ENCODE assay signal across 8 mouse cellular contexts in the genomic region with DNA sequence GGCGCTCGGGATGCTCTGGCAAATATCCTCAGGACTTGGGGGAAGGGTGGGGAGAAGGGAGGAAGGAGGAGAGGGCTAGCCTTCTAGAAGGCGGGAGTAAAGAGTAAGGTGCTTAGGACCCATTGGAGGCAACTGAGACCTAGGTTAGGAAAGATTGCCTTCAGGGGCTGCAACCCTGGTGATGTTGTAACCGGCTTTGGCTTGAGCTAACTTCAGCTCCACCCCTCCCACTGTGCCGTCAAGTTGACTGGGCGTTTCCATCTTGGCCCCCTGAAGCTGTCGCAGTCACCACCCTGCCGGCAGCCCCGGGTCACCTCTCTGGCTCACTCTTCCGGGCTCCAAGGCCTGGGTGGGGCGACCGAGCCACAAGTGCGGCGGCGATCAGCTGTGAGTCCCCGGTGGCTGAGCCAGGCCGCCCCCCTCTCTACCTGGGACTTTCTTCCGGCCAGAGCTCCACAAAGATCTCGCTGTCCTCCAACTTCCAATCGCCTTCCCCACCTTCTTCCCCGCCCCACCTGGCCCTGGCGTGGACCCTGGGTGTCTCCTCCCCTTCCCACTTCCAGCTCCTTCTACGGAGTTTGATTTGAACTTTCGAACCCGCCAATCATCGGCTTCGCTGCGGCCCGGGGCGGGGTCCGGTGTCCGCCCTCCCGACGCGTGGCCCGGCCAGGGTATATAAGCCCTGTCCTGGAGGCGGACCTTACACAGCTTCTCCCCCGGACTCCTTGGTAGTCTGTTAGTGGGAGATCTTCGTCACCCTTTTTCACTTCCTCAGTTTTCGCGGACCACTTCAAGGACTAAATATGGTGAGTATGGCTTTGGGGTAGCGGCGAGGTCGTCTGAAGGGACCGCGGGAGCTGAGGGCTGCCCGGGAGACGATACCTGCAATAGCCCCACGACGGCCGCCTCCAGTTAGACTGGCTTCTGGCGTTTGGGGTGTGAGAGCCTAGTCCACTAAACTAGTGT. TPM values are rescaled to one million over a fixed set of nuclear protein-coding genes. Genes with fewer than 3 reads are reported as not detected.
DNase-seq lines count a peak whose midpoint lies in the region; ATAC-seq and TF ChIP-seq lines count a peak whose summit lies in the region.

Gene Tuba1c (plus strand): TSS at position 273 of the 966 bp plus-strand sequence.

- intact Hi-C loops in heart, adult 2 months (cut with DNase I), result no loop called here

- TF ChIP-seq CTCF in heart, adult 2 months (IDR thresholded peaks at IDR 0.05), result no peak
- TF ChIP-seq CTCF in kidney, adult 2 months (conservative IDR thresholded peaks at IDR 0.05; ENCODE audit: insufficient read depth, insufficient read length, low read depth, low read length), result no peak
- TF ChIP-seq CTCF in stomach, postnatal 0 days (IDR thresholded peaks at IDR 0.05; ENCODE audit: low read depth), result peak; percentile 27; the same call in 1 of the 2 replicates

- peak within 1 kb of the TSS; percentile 82 for H3K27ac ChIP-seq in heart, adult 2 months
- peak within 1 kb of the TSS; percentile 89 for H3K27ac ChIP-seq in kidney, adult 2 months (ENCODE audit: insufficient read depth, low read depth, low read length)
- H3K27ac ChIP-seq in stomach, postnatal 0 days (replicated peaks), result peak within 1 kb of the TSS; percentile 93

- peak; percentile 33 to 34 for DNase-seq in frontal cortex, postnatal 14 days (ENCODE audit: low spot score in 2 of 2)
- DNase-seq in frontal cortex, postnatal 36 days (ENCODE audit: low spot score in 2 of 2), result no peak
- DNase-seq in embryo, embryonic 9.5 days (ENCODE audit: extremely low spot score), result peak; percentile 93
- DNase-seq in heart, adult 2 months, result peak; percentile 91 to 95
- DNase-seq in kidney, adult 2 months, result peak; percentile 98
- DNase-seq in liver, result peak; percentile 98
- DNase-seq in monocyte, adult 2 months (ENCODE audit: low read depth in 1 of 2, low spot score in 2 of 2), result peak; percentile 95 to 98
- peak; percentile 97 for DNase-seq in stomach, postnatal 0 days (ENCODE audit: low spot score)

- no peaks in the 10 kb centered on the region for H3K9me3 ChIP-seq in stomach, postnatal 0 days (ENCODE audit: control insufficient read depth, low read length)

- peaks cover 6% of the 10 kb centered on the region for H3K4me1 ChIP-seq in heart, adult 2 months (ENCODE audit: control insufficient read depth, insufficient read depth, low read length)
- peaks cover 29% of the 10 kb centered on the region; the same call in 1 of the 2 replicates for H3K4me1 ChIP-seq in kidney, adult 2 months (ENCODE audit: control insufficient read depth, insufficient read depth, low read length)
- H3K4me1 ChIP-seq in stomach, postnatal 0 days (replicated peaks; ENCODE audit: control insufficient read depth, insufficient read depth), result peaks cover 10% of the 10 kb centered on the region; the same call in 1 of the 2 replicates

- H3K36me3 ChIP-seq in heart, adult 2 months (ENCODE audit: control insufficient read depth, insufficient read depth, low read length), result peaks cover 4% of the 10 kb centered on the region
- peaks cover 2% of the 10 kb centered on the region; the same call in 1 of the 2 replicates for H3K36me3 ChIP-seq in kidney, adult 2 months (ENCODE audit: control insufficient read depth, insufficient read depth, low read length)
- peaks cover 4% of the 10 kb centered on the region for H3K36me3 ChIP-seq in stomach, postnatal 0 days (ENCODE audit: control insufficient read depth, insufficient read depth, low read length)

- peak within 1 kb of the TSS; percentile 75 for H3K4me2 ChIP-seq in stomach, postnatal 0 days (replicated peaks; ENCODE audit: low read depth)

- H3K27me3 ChIP-seq in heart, adult 2 months (ENCODE audit: control insufficient read depth, insufficient read depth, low read length), result no peaks in the 10 kb centered on the region
- no peaks in the 10 kb centered on the region for H3K27me3 ChIP-seq in kidney, adult 2 months (replicated peaks; ENCODE audit: control insufficient read depth, insufficient read depth, low read length)
- no peaks in the 10 kb centered on the region for H3K27me3 ChIP-seq in stomach, postnatal 0 days (ENCODE audit: control insufficient read depth, insufficient read depth, low read length)

- WGBS in heart, adult 2 months, result under 1% methylated on average over 51 of the region's 52 CpGs
- WGBS in kidney, adult 2 months, result 1% methylated on average over 52 of the region's 52 CpGs
- WGBS in stomach, postnatal 0 days, result under 1% methylated on average over 51 of the region's 52 CpGs

- H3K9ac ChIP-seq in heart, adult 2 months (ENCODE audit: low read depth, low read length), result peak within 1 kb of the TSS; percentile 69
- peak within 1 kb of the TSS; percentile 83 for H3K9ac ChIP-seq in stomach, postnatal 0 days (ENCODE audit: low read length)

- H3K4me3 ChIP-seq in heart, adult 2 months, result peak within 1 kb of the TSS; percentile 82
- H3K4me3 ChIP-seq in kidney, adult 2 months (ENCODE audit: insufficient read depth, low read depth, low read length), result peak within 1 kb of the TSS; percentile 73
- H3K4me3 ChIP-seq in stomach, postnatal 0 days (ENCODE audit: low read depth, low read length), result peak within 1 kb of the TSS; percentile 71

- TF ChIP-seq EP300 in heart, adult 2 months (IDR thresholded peaks at IDR 0.05; ENCODE audit: insufficient read depth, low read depth, low read length), result no peak
- no peak for TF ChIP-seq EP300 in stomach, postnatal 0 days (optimal IDR thresholded peaks at IDR 0.05)

- peak; percentile 93 for ATAC-seq in stomach, postnatal 0 days (ENCODE audit: low FRiP score, low TSS enrichment)

- no peaks in the 10 kb centered on the region; the same call in 1 of the 2 replicates for H3K79me2 ChIP-seq in heart, adult 2 months (replicated peaks; ENCODE audit: control insufficient read depth, insufficient read depth, low read length)

- peak; percentile 96 for TF ChIP-seq POLR2A in heart, adult 2 months (IDR thresholded peaks at IDR 0.05; ENCODE audit: insufficient read depth, low read depth, low read length)
- peak; percentile 85 for TF ChIP-seq POLR2A in kidney, adult 2 months (IDR thresholded peaks at IDR 0.05; ENCODE audit: low read depth, low read length)

RNA-seq across cellular contexts. Expression of gene Tuba1c, which starts in this region (rescaled TPM):
- 10 to 100 TPM; 30.1 to 39.0 TPM for total RNA-seq in heart, adult 2 months (2021)
- polyA plus RNA-seq in heart, adult 2 months (2012; rRNA removed), result 58.6 and 74.4 TPM in 2 replicates
- 128 and 146 TPM in 2 replicates for polyA plus RNA-seq in kidney, adult 2 months (2012; rRNA removed)
- polyA plus RNA-seq in stomach, postnatal 0 days (2015; fragmentation: Nextera tagmentation; extraction: Ambion mirVana), result 145 and 159 TPM in 2 replicates

Comparison
In these comparisons a context has a peak if more than half of its experiments do, and no peak if none do; other contexts are left out.
1. DNase-seq: peak in frontal cortex, postnatal 14 days (2 of 2), embryo, embryonic 9.5 days (single experiment), heart, adult 2 months (2 of 2), kidney, adult 2 months (single experiment), liver (single experiment), monocyte, adult 2 months (2 of 2) and stomach, postnatal 0 days (single experiment); none in frontal cortex, postnatal 36 days (0 of 2).
2. Peak in every context shown above with its lines, with median percentiles within 50 percentile points of each other: H3K27ac ChIP-seq and H3K4me3 ChIP-seq.